Mouse (Mus musculus): ENCODE measurements around the gene Taf11.

The Taf11 gene

DNA sequence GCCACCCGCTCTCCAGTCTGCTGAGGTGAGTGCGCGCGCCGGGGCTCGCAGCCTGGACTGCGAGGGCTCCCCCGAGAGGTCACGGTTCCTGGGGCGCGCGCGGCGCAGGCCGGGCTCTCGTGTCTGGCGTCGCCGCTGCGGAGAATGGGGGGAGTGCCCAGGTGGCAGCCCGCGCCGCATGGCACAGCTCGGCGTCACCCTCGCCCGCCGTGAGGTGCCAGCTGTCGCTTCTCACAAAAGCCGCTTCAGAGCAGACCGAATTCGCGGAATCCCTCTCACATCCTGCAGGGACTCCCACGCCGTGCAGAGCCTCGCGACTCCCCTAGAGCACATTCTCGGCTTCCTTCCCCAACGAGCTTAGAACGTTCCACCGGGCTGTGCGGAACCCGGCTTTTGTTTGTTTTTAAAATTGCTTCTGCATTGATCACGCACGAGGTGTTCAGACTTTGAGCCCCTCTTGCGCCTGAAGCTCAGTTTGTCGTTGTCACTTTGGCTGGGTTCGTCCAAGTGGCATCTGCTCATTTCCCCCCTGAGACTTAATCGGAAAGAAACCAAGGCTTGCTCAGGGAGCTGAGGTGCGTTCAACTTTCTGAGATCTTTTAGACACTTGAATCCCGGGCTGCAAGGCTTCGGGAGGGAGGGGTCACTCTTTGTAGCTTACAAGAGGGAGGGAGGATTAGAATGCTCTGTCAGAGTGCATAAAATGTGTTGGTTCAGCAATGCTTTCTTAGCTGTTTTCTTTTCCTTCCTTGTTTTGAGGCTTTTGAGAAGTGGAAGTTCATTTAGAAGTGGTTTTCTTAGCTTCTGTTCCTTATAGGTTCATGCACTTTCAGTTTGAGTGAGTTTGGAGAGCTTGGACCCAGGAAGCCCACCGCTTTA is at the start of gene Taf11:
TSS of gene Taf11 (minus strand) at position 223 of the 879 bp plus-strand sequence.
- no peak for DNase-seq (ENCODE audit: extremely low spot score, low read depth, low spot score)

GRCm38 (mm10) chr17:27957649-27958048 is 48.0 kb upstream of the Taf11 start:
- DNase-seq (ENCODE audit: extremely low spot score, low read depth, low spot score): no peak

DNA sequence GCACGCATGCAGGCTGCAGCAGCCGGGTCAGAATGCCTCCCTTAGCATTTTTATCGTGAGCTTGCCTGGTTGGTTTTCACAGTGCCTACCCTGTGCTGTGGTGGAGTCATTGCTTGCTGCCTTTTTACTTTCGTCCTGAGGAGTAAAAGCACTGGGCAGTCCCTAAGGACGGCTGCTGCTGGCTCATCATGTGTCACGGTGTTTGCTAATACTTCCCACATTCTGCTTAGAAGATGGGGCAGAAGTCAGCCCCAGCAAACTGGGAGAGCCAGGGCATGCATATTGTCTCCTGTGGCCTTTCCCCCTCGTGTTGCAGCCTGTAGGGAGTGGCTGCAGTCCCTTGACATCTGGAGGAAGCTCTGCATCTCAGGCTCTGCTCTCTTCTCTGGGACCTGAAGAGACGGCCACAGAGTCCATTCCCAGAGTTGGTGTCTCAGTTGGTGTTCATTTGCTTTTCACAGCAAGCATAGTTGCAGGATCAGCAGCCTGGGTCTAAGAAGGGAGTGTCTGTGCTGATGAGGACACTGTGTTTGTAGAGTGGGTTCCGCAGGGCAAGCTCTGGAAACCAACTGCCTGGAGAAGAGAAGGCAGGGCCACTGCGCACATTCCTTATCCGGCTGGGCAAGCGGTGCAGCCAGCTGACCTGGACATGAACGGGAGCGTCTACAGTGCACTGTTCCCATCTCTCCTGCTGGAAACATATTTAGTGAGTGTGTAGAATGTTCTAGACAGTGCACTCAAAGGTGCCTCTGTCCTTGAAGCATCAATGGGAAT is 45.2 kb upstream of the Taf11 start:
- DNase-seq (ENCODE audit: extremely low spot score, low read depth, low spot score): no peak

- no peak for DNase-seq (ENCODE audit: extremely low spot score, low read depth, low spot score)
Observed at GRCm38 (mm10) chr17:27953136-27953535, 43.5 kb upstream of the Taf11 start.

GRCm38 (mm10) chr17:27947155-27947554 is 37.5 kb upstream of the Taf11 start:
- no peak for DNase-seq (ENCODE audit: extremely low spot score, low read depth, low spot score)

- no peak for DNase-seq (ENCODE audit: extremely low spot score, low read depth, low spot score)
Observed at GRCm38 (mm10) chr17:27946371-27946770, 36.7 kb upstream of the Taf11 start.

- no peak for DNase-seq (ENCODE audit: extremely low spot score, low read depth, low spot score)
Observed at GRCm38 (mm10) chr17:27945546-27946216, 36.0 kb upstream of the Taf11 start.

- DNase-seq (ENCODE audit: extremely low spot score, low read depth, low spot score): no peak
Observed at GRCm38 (mm10) chr17:27942131-27942530, 32.5 kb upstream of the Taf11 start.

DNA sequence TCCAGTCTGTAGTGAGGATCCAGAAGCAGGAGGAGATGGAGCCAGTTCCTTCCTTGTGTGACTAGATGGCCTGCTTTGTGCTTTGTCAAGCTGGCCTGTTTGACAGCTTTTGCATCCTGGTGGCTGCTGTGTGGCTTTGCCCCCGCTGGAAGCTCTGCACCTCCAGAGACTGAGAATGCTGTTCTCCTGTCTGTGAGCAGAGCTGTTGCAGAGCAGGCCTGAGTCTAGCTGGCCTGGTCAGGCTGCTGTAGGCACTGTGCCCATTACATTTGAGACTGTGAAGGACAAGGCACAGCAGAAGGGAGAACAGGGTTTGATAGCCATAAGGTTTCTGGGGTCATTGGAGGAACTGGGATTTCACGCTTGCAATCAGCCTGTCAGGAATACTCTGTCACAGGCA is 32.1 kb upstream of the Taf11 start:
- DNase-seq (ENCODE audit: extremely low spot score, low read depth, low spot score): no peak

GRCm38 (mm10) chr17:27941178-27941577 is 31.5 kb upstream of the Taf11 start:
- no peak for DNase-seq (ENCODE audit: extremely low spot score, low read depth, low spot score)

- no peak for DNase-seq (ENCODE audit: extremely low spot score, low read depth, low spot score)
Observed at GRCm38 (mm10) chr17:27940352-27940751, 30.7 kb upstream of the Taf11 start.

GRCm38 (mm10) chr17:27939028-27939427 is 29.4 kb upstream of the Taf11 start:
- no peak for DNase-seq (ENCODE audit: extremely low spot score, low read depth, low spot score)

DNA sequence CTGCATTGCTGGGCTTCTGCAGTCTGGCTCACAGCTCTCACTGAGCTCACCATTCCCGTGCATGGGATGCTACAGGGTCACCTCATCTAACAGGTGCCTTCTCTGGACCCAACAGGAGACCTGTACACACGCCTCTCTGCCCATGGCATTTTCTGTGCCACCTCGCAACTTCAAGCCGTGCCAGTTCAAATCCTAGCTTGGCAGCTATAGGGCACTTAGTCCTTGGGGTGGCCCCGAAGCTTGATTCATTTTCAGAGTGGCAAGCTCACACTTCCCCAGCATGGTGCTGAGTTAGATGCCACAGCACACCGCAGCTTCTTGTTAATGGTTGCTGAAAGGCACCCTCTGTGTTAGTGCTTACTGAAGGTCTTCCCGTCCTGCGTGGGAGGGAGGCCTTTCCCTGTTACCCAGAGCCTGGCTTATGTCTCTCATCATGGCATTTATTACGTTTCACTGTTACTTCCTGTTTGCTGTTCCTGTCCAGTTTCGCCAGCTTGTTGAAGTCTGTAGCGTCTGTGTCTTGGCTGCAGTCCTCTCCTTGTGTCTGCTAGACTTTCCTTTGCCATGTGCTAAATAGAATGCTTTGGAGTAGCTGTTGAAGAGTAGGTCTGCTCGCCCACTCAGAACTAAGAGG is 28.6 kb upstream of the Taf11 start:
- no peak for DNase-seq (ENCODE audit: extremely low spot score, low read depth, low spot score)

DNA sequence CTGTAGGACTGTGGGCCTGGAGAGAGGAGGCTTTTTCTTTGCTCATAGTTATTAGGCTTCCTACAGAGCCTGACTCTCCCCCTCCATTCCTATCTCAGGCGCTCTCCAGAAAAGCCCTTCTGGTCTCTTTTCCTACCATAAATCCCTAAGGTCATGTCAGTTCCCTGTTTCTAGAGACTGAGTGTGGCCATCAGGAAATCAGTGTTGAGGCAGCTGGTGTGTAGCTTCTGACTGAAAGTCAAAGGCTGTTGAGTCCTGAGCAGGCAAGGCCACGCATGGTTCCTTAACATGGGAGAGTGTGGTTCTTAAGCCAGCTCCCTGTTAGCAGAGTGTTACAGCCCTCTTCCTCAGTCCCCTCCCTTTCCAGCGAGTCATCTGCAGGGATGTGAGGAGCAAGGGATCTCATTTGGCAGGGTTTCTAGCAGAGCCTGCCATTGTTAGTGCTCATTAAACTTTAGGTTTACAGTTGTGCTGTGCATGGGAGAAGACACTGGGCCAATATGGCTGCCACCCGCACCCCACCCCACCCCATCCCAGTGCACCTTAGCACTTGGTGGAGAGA is 27.5 kb upstream of the Taf11 start:
- no peak for DNase-seq (ENCODE audit: extremely low spot score, low read depth, low spot score)

DNA sequence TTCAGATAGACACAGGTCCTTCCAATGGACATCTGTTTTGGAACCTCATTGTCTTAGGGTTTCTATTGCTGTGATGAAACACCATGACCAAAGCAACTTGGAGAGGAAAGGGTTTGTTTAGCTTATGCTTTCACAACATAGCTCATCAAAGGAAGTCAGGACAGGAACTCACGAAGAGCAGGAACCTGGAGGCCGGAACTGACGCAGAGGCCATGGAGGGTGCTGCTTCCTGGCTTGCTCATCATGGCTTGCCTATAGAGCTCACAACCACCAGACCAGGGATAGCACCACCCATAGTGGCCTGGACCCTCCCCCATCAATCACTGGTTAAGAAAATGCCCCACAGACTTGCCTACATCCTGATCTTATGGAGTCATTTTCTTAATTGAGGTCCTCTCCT is 25.4 kb upstream of the Taf11 start:
- no peak for DNase-seq (ENCODE audit: extremely low spot score, low read depth, low spot score)

- no peak for DNase-seq (ENCODE audit: extremely low spot score, low read depth, low spot score)
Observed at GRCm38 (mm10) chr17:27934136-27934910, 24.7 kb upstream of the Taf11 start.

DNA sequence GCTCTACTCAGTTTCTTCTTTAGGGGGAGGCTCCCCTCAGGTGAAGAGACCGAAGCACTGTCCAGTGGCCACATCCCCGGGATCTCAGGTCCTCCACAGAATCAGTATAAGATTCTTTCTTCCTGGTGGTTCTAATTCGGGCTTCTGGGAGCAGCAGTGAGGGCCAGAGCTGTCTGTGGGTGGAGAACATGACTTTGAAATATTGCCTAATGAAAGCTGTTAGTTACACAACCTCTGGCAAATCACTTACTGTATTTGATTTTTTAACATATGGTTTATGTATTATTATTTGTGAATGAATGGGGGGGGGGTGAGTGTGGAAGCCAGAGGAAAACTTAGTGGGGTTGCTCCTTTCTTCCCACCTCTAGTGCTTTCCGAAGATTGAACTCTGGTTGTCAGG is 22.2 kb upstream of the Taf11 start:
- DNase-seq (ENCODE audit: extremely low spot score, low read depth, low spot score): no peak

GRCm38 (mm10) chr17:27930291-27930690 is 20.6 kb upstream of the Taf11 start:
- DNase-seq (ENCODE audit: extremely low spot score, low read depth, low spot score): no peak

GRCm38 (mm10) chr17:27925504-27925903 is 15.9 kb upstream of the Taf11 start:
- DNase-seq (ENCODE audit: extremely low spot score, low read depth, low spot score): no peak

- DNase-seq (ENCODE audit: extremely low spot score, low read depth, low spot score): no peak
Observed at GRCm38 (mm10) chr17:27925054-27925453, 15.4 kb upstream of the Taf11 start.

Data from hindlimb bud, embryonic 11.5 days (tissue).